Mouse (Mus musculus): ENCODE measurements around the gene Gm20894. TPM values are rescaled to one million over a fixed set of nuclear protein-coding genes. Genes with fewer than 3 reads are reported as not detected.
"Not testable (repeated sequence)": the region's sequence is repeated elsewhere in the genome, so short reads cannot be mapped to it uniquely, and the experiment has no call there.

Gene Gm20894
- total RNA-seq (2014; fragmentation: Nextera tagmentation) (not detected in 2 replicates), total RNA-seq (2017) (not detected in 2 replicates), polyA plus RNA-seq (2012) (not detected in 2 replicates)

GRCm38 (mm10) chrY:28271412-28271811, at the start of gene Gm20894:
TSS of gene Gm20894 (minus strand) at chrY:28271512.
- not testable (repeated sequence) for H3K27me3 ChIP-seq (ENCODE audit: insufficient read depth, low read length); DNase-seq (ENCODE audit: low spot score); ATAC-seq (ENCODE audit: extremely low read depth, insufficient number of reproducible peaks, low FRiP score, poor library complexity, severe bottlenecking); H3K4me3 ChIP-seq (ENCODE audit: low read depth, low read length); H3K4me1 ChIP-seq (ENCODE audit: insufficient read depth, low read depth, low read length); H3K36me3 ChIP-seq (replicated peaks); H3K9me3 ChIP-seq (replicated peaks)
